Mouse (Mus musculus): ENCODE measurements around the gene Gm6217.
"Not testable (repeated sequence)": the region's sequence is repeated elsewhere in the genome, so short reads cannot be mapped to it uniquely, and the experiment has no call there.

GRCm38 (mm10) chr1:82943295-82943694 lies 12.1 kb upstream of the Gm6217 start, which contains the start of gene A030003K21Rik:
- not testable (repeated sequence) for TF ChIP-seq CTCF (IDR thresholded peaks at IDR 0.05; ENCODE audit: insufficient read depth, low read length); POLR2A (IDR thresholded peaks at IDR 0.05; ENCODE audit: borderline replicate concordance, extremely low read depth, low read depth, low read length)

All from lung, adult 2 months (tissue).